ENCODE assay signal across 42 mouse cellular contexts in genomic region chr11:63007376-63007775, GRCm38 (mm10). TPM values are rescaled to one million over a fixed set of nuclear protein-coding genes. Genes with fewer than 3 reads are reported as not detected.
"Had no signal": no experiment of that assay in that cellular context is flagged by ENCODE, and none has a peak within 500 bp of the region (broad histone marks: within the 10 kb centered on the region; RNA-seq: fewer than 3 reads in every experiment).

No protein-coding gene starts in this region.

- H3K4me3 ChIP-seq: heart, embryonic 12.5 days; heart, embryonic 13.5 days; heart, embryonic 15.5 days; hindbrain, embryonic 10.5 days; hindbrain, embryonic 12.5 days; hindbrain, embryonic 13.5 days; hindbrain, embryonic 15.5 days; intestine, embryonic 15.5 days; kidney, embryonic 15.5 days; layer of hippocampus, adult 2 months; left cerebral cortex, adult 2 months had no signal

- H3K4me1 ChIP-seq: hindbrain, embryonic 12.5 days; hindbrain, embryonic 13.5 days; hindbrain, embryonic 15.5 days had no signal

- H3K9me3 ChIP-seq: heart, embryonic 12.5 days; heart, embryonic 13.5 days; heart, embryonic 15.5 days; hindbrain, embryonic 10.5 days; hindbrain, embryonic 12.5 days; hindbrain, embryonic 13.5 days; hindbrain, embryonic 15.5 days; intestine, embryonic 15.5 days; kidney, embryonic 15.5 days had no signal

- DNase-seq: heart, postnatal 36 days; heart, postnatal 4 days; kidney, adult 11 months; kidney, postnatal 10 days; kidney, postnatal 4 days; layer of hippocampus, adult 9-11 months; layer of hippocampus, postnatal 36 days had no signal

- H3K27me3 ChIP-seq: heart, embryonic 12.5 days; heart, embryonic 13.5 days; heart, embryonic 15.5 days; hindbrain, embryonic 12.5 days; hindbrain, embryonic 15.5 days; intestine, embryonic 15.5 days; kidney, embryonic 15.5 days had no signal

- H3K36me3 ChIP-seq: heart, embryonic 12.5 days; heart, embryonic 13.5 days; heart, embryonic 15.5 days; hindbrain, embryonic 10.5 days; hindbrain, embryonic 12.5 days; hindbrain, embryonic 13.5 days; hindbrain, embryonic 15.5 days; intestine, embryonic 15.5 days; kidney, embryonic 15.5 days had no signal

- H3K27ac ChIP-seq: heart, embryonic 13.5 days; heart, embryonic 15.5 days; hindbrain, embryonic 10.5 days; hindbrain, embryonic 12.5 days; hindbrain, embryonic 13.5 days; hindbrain, embryonic 14.5 days; hindbrain, embryonic 15.5 days; hindbrain, postnatal 0 days; intestine, embryonic 15.5 days; kidney, embryonic 15.5 days; kidney, postnatal 0 days; layer of hippocampus, adult 2 months; left cerebral cortex, adult 2 months had no signal

RNA-seq across cellular contexts. Expression of gene Tekt3, which starts 54.1 kb away (rescaled TPM):
- total RNA-seq: heart, postnatal 25 days; heart, postnatal 36 days; heart, postnatal 4 days; hematopoietic stem cell, adult 5-6 weeks; layer of hippocampus, adult 18-20 months; layer of hippocampus, postnatal 36 days; left cerebral cortex, adult 18-20 months; left cerebral cortex, adult 2 months; left cerebral cortex, postnatal 10 days had no signal
- polyA plus RNA-seq: heart, embryonic 12.5 days; heart, embryonic 13.5 days; heart, embryonic 14.5 days; heart, embryonic 15.5 days; heart, embryonic 16.5 days; heart, postnatal 0 days; hindbrain, embryonic 10.5 days; hindbrain, embryonic 12.5 days; hindbrain, embryonic 13.5 days; hindbrain, embryonic 15.5 days; hindbrain, embryonic 16.5 days; hindbrain, postnatal 0 days; inflammation-experienced regulatory T-cells, adult 6 months; intestine, embryonic 14.5 days; intestine, embryonic 16.5 days; intestine, postnatal 0 days; kidney, adult 2 months; kidney, embryonic 14.5 days; kidney, embryonic 15.5 days; kidney, embryonic 16.5 days; kidney, postnatal 0 days; large intestine, adult 2 months had no signal

RNA-seq across cellular contexts. Expression of gene Cdrt4, which starts 56.4 kb away (rescaled TPM):
- total RNA-seq: heart, postnatal 25 days; heart, postnatal 36 days; hematopoietic stem cell, adult 5-6 weeks; hindbrain, postnatal 0 days; layer of hippocampus, adult 18-20 months; layer of hippocampus, adult 2 months; layer of hippocampus, postnatal 10 days; layer of hippocampus, postnatal 14 days; left cerebral cortex, adult 18-20 months; left cerebral cortex, adult 2 months; left cerebral cortex, adult 8-10 months; left cerebral cortex, postnatal 10 days had no signal
- polyA plus RNA-seq: heart, embryonic 12.5 days; heart, embryonic 13.5 days; heart, embryonic 14.5 days; heart, embryonic 15.5 days; hindbrain, embryonic 11.5 days; hindbrain, embryonic 12.5 days; hindbrain, embryonic 14.5 days; hindbrain, embryonic 15.5 days; inflammation-experienced regulatory T-cells, adult 6 months; intestine, embryonic 15.5 days; intestine, embryonic 16.5 days; intestine, postnatal 0 days; kidney, adult 2 months; kidney, embryonic 14.5 days; kidney, embryonic 15.5 days; kidney, embryonic 16.5 days; large intestine, adult 2 months had no signal
